Mouse (Mus musculus) kidney, postnatal 36 days (tissue): ENCODE measurements around the gene Tulp1.
"Not testable (repeated sequence)": the region's sequence is repeated elsewhere in the genome, so short reads cannot be mapped to it uniquely, and the experiment has no call there.

Experiments used
- DNase-seq, 2 experiments: peaks; one replicate each; pipeline ENCODE4 v3.0.0; 2021 to 2022; ENCODE audit warnings: mixed read lengths in 2 of 2

Gene Tulp1

GRCm38 (mm10) chr17:28337547-28337946, 27.5 kb downstream of the Tulp1 start:
- no peak for DNase-seq

- no peak for DNase-seq
These were observed 29.8 kb downstream of the Tulp1 start for GRCm38 (mm10) chr17:28335267-28335666.

GRCm38 (mm10) chr17:28332915-28333546, 32.0 kb downstream of the Tulp1 start:
- DNase-seq, result no peak

- DNase-seq, result no peak
These were observed 32.7 kb downstream of the Tulp1 start for GRCm38 (mm10) chr17:28332113-28332914.

- DNase-seq, result no peak
These were observed 33.5 kb downstream of the Tulp1 start for GRCm38 (mm10) chr17:28331241-28332112.

GRCm38 (mm10) chr17:28330590-28330989, 34.4 kb downstream of the Tulp1 start:
- not testable (repeated sequence) for DNase-seq

- DNase-seq, result no peak
These were observed 34.8 kb downstream of the Tulp1 start for GRCm38 (mm10) chr17:28330232-28330546.

GRCm38 (mm10) chr17:28329503-28330231, 35.4 kb downstream of the Tulp1 start:
- no peak for DNase-seq

- DNase-seq, result peak in 1 of 2 experiments; percentile 39
These were observed 36.1 kb downstream of the Tulp1 start for GRCm38 (mm10) chr17:28328946-28329345.

- peak; percentile 96 to 99 for DNase-seq
These were observed 36.6 kb downstream of the Tulp1 start, which contains the start of gene Rpl10a for GRCm38 (mm10) chr17:28328366-28328928. Gene Rpl10a, plus strand, starts transcription at chr17:28328471.

GRCm38 (mm10) chr17:28327673-28328325, 37.2 kb downstream of the Tulp1 start:
- peak; percentile 68 to 71 for DNase-seq

- DNase-seq, result no peak
These were observed 38.1 kb downstream of the Tulp1 start for GRCm38 (mm10) chr17:28326951-28327350.

GRCm38 (mm10) chr17:28325751-28326150, 39.3 kb downstream of the Tulp1 start:
- DNase-seq, result no peak

GRCm38 (mm10) chr17:28324416-28324815, 40.6 kb downstream of the Tulp1 start:
- not testable (repeated sequence) for DNase-seq

GRCm38 (mm10) chr17:28323786-28324185, 41.2 kb downstream of the Tulp1 start:
- DNase-seq, result no peak

- DNase-seq, result no peak
These were observed 43.3 kb downstream of the Tulp1 start for GRCm38 (mm10) chr17:28321700-28322099.

- no peak for DNase-seq
These were observed 47.3 kb downstream of the Tulp1 start for GRCm38 (mm10) chr17:28317725-28318124.

GRCm38 (mm10) chr17:28317091-28317490, 47.9 kb downstream of the Tulp1 start:
- DNase-seq, result peak in 1 of 2 experiments; percentile 54

GRCm38 (mm10) chr17:28316476-28316875, 48.5 kb downstream of the Tulp1 start:
- DNase-seq, result peak in 1 of 2 experiments; percentile 22

- DNase-seq, result no peak
These were observed 49.3 kb downstream of the Tulp1 start for GRCm38 (mm10) chr17:28315611-28316160.

- no peak for DNase-seq
These were observed 51.2 kb downstream of the Tulp1 start for GRCm38 (mm10) chr17:28313880-28314225.
